Mouse (Mus musculus) liver, adult 2 months (tissue): ENCODE measurements at regions not wholly inside any gene's neighbourhood (a gene's known extent, or its start where the extent isn't known, plus 50 kb on each side); places are given as distances from the start of the nearest gene placed in this dataset.

Source experiments
- CTCF ChIP-seq: fragments of 200-500 bp; IDR thresholded peaks from 2 replicates; pipeline ENCODE4 v1.5.1; 2011; ENCODE audit warnings: low read depth, low read length, control low read depth
- POLR2A ChIP-seq: fragments of 200-500 bp; IDR thresholded peaks from 2 replicates; pipeline ENCODE4 v1.6.1; 2011; ENCODE audit warnings: low read length, control low read depth; ENCODE audit not compliant: insufficient read depth; ENCODE audit errors: extremely low read depth

DNA sequence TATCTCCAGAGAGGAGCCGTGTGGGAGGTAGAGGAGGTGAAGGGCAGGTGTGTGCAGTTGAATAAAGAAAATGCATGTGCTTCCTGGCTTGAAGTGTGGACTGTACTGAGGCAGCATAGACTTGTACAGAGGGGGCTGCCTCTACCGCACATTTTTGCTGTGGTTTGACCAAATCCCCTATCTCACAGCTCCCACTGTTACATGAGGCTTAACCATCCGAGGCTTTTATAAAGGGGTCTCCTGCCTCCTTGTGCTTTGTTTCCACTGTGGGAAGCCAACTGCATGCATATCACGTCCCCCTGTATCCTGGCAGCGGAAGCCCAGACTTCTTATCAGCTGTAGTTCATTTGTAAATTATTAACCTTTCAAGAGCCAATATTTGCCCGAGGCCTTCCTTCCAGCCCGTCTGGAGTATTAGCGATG, 53.6 kb upstream of the Camk1g start:
- TF ChIP-seq CTCF (no peak), POLR2A (no peak)
